ENCODE assay signal across 8 mouse cellular contexts in the genomic region with DNA sequence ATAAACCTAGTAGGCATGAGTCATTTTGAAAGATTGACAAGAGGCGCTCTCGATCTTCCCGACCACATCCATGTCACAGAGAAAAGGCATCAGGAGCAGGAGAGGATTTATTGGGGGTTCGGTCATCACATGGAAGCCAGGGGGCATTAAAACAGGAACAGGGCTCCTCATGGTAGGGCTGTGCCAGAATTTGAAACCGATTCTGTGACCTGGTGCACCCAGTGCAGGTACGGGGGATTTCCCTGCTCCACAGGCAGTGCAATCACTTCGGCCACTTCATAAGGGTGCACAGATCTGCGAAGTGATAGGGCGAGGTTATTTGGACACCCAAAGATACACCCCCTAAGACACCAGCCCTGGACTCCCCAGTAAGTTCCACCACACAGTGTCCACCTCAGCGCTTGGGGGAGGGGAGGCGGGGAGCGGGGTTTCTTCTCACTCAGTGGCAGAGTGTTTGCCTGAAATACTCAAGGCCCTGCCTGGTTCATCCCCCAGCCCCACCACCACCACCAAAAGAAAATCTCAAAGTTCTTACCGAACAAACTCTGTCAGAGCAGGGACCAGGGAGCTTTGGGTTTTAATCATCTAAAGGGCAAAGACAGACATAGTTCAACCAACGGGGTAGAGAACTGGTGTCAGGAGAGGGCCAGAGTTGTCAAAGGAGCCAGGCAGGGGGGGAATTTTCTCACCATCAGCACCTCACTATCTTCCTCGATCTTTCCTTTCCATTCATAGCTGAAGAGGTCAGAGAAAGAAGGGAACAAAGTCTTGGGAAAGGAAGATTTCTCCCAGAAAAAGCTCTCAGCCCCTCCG. TPM values are rescaled to one million over a fixed set of nuclear protein-coding genes. Genes with fewer than 3 reads are reported as not detected.
DNase-seq lines count a peak whose midpoint lies in the region; ATAC-seq and TF ChIP-seq lines count a peak whose summit lies in the region.

No protein-coding gene starts in this region.

- no peak for DNase-seq in lung, adult 2 months
- DNase-seq in lung, postnatal 36 days: no peak
- no peak for DNase-seq in urinary bladder, postnatal 4 days (ENCODE audit: low spot score in 2 of 2)
- no peak for DNase-seq in right cerebral cortex, adult 18-20 months
- DNase-seq in urinary bladder, postnatal 10 days (ENCODE audit: low spot score): no peak

- peak overlapping the region; percentile 90; the same call in 1 of the 2 replicates for H3K27ac ChIP-seq in embryonic facial prominence, embryonic 15.5 days (replicated peaks)
- H3K27ac ChIP-seq in intestine, embryonic 15.5 days: peak overlapping the region; percentile 90
- peak overlapping the region; percentile 97; the same call in 1 of the 2 replicates for H3K27ac ChIP-seq in neural tube, embryonic 13.5 days (replicated peaks)

- TF ChIP-seq POLR2A in lung, adult 2 months (IDR thresholded peaks at IDR 0.05; ENCODE audit: borderline replicate concordance, extremely low read depth, low read depth, low read length): no peak

- H3K4me2 ChIP-seq in embryonic facial prominence, embryonic 15.5 days (replicated peaks): peak overlapping the region; percentile 98
- H3K4me2 ChIP-seq in intestine, embryonic 15.5 days (replicated peaks): peak overlapping the region; percentile 95
- H3K4me2 ChIP-seq in neural tube, embryonic 13.5 days: peak overlapping the region; percentile 83

- peak overlapping the region; percentile 80 for H3K4me3 ChIP-seq in lung, adult 2 months (replicated peaks; ENCODE audit: extremely low read depth, low read depth, low read length)
- H3K4me3 ChIP-seq in embryonic facial prominence, embryonic 15.5 days (replicated peaks): peak overlapping the region; percentile 83
- H3K4me3 ChIP-seq in intestine, embryonic 15.5 days (replicated peaks): peak overlapping the region; percentile 68
- peak overlapping the region; percentile 66 for H3K4me3 ChIP-seq in neural tube, embryonic 13.5 days

- 45% methylated on average over 16 of the region's 16 CpGs for WGBS in lung, adult 2 months
- WGBS in embryonic facial prominence, embryonic 15.5 days: 56% methylated on average over 16 of the region's 16 CpGs
- 48% methylated on average over 16 of the region's 16 CpGs for WGBS in intestine, embryonic 15.5 days
- WGBS in neural tube, embryonic 13.5 days: 63% methylated on average over 16 of the region's 16 CpGs

- ATAC-seq in embryonic facial prominence, embryonic 15.5 days (ENCODE audit: insufficient number of reproducible peaks, low FRiP score, low TSS enrichment, low read depth): no peak
- no peak for ATAC-seq in intestine, embryonic 15.5 days
- ATAC-seq in neural tube, embryonic 13.5 days (ENCODE audit: low read depth): no peak

- TF ChIP-seq CTCF in lung, adult 2 months (IDR thresholded peaks at IDR 0.05; ENCODE audit: insufficient read depth, low read length): no peak

- no peaks in the 10 kb centered on the region for H3K9me3 ChIP-seq in embryonic facial prominence, embryonic 15.5 days (replicated peaks)
- no peaks in the 10 kb centered on the region for H3K9me3 ChIP-seq in intestine, embryonic 15.5 days
- H3K9me3 ChIP-seq in neural tube, embryonic 13.5 days: no peaks in the 10 kb centered on the region

- peaks cover 9% of the 10 kb centered on the region for H3K4me1 ChIP-seq in lung, adult 2 months (ENCODE audit: control insufficient read depth, insufficient read depth, low read length)
- peaks cover 60% of the 10 kb centered on the region for H3K4me1 ChIP-seq in embryonic facial prominence, embryonic 15.5 days
- peaks cover 36% of the 10 kb centered on the region for H3K4me1 ChIP-seq in intestine, embryonic 15.5 days (replicated peaks)
- H3K4me1 ChIP-seq in neural tube, embryonic 13.5 days (replicated peaks): peaks cover 65% of the 10 kb centered on the region

- H3K36me3 ChIP-seq in embryonic facial prominence, embryonic 15.5 days: peaks cover 28% of the 10 kb centered on the region
- H3K36me3 ChIP-seq in intestine, embryonic 15.5 days: peaks cover 7% of the 10 kb centered on the region; the same call in 1 of the 2 replicates
- peaks cover 31% of the 10 kb centered on the region for H3K36me3 ChIP-seq in neural tube, embryonic 13.5 days

- no peaks in the 10 kb centered on the region for H3K27me3 ChIP-seq in embryonic facial prominence, embryonic 15.5 days
- no peaks in the 10 kb centered on the region for H3K27me3 ChIP-seq in intestine, embryonic 15.5 days (replicated peaks)
- no peaks in the 10 kb centered on the region for H3K27me3 ChIP-seq in neural tube, embryonic 13.5 days

- H3K9ac ChIP-seq in embryonic facial prominence, embryonic 15.5 days: peak overlapping the region; percentile 62
- H3K9ac ChIP-seq in intestine, embryonic 15.5 days: peak overlapping the region; percentile 76
- peak overlapping the region; percentile 75 for H3K9ac ChIP-seq in neural tube, embryonic 13.5 days

RNA-seq across cellular contexts. Expression of gene Cuta, which starts 1.3 kb away (rescaled TPM):
- polyA plus RNA-seq in lung, adult 2 months (2012; rRNA removed): 129 and 145 TPM in 2 replicates
- polyA plus RNA-seq in embryonic facial prominence, embryonic 15.5 days (2015; fragmentation: Nextera tagmentation; extraction: Ambion mirVana): 172 and 180 TPM in 2 replicates
- 246 and 261 TPM in 2 replicates for polyA plus RNA-seq in intestine, embryonic 15.5 days (2015; fragmentation: Nextera tagmentation; extraction: Ambion mirVana)
- 141 and 147 TPM in 2 replicates for polyA plus RNA-seq in neural tube, embryonic 13.5 days (2015; fragmentation: Nextera tagmentation; extraction: Ambion mirVana)

RNA-seq across cellular contexts. Expression of gene Syngap1, which starts 3.0 kb away (rescaled TPM):
- polyA plus RNA-seq in lung, adult 2 months (2012; rRNA removed): 31.3 and 32.8 TPM in 2 replicates
- polyA plus RNA-seq in embryonic facial prominence, embryonic 15.5 days (2015; fragmentation: Nextera tagmentation; extraction: Ambion mirVana): 2.2 and 3.2 TPM in 2 replicates
- polyA plus RNA-seq in intestine, embryonic 15.5 days (2015; fragmentation: Nextera tagmentation; extraction: Ambion mirVana): 1.2 and 1.6 TPM in 2 replicates
- polyA plus RNA-seq in neural tube, embryonic 13.5 days (2015; fragmentation: Nextera tagmentation; extraction: Ambion mirVana): 4.1 and 4.9 TPM in 2 replicates

RNA-seq across cellular contexts. Expression of gene Phf1, which starts 5.2 kb away (rescaled TPM):
- 101 and 114 TPM in 2 replicates for polyA plus RNA-seq in lung, adult 2 months (2012; rRNA removed)
- 13.6 and 17.4 TPM in 2 replicates for polyA plus RNA-seq in embryonic facial prominence, embryonic 15.5 days (2015; fragmentation: Nextera tagmentation; extraction: Ambion mirVana)
- 6.6 and 6.9 TPM in 2 replicates for polyA plus RNA-seq in intestine, embryonic 15.5 days (2015; fragmentation: Nextera tagmentation; extraction: Ambion mirVana)
- 17.3 and 19.1 TPM in 2 replicates for polyA plus RNA-seq in neural tube, embryonic 13.5 days (2015; fragmentation: Nextera tagmentation; extraction: Ambion mirVana)

RNA-seq across cellular contexts. Expression of gene Kifc5b, which starts 21.2 kb away (rescaled TPM):
- 1.5 and 1.8 TPM in 2 replicates for polyA plus RNA-seq in lung, adult 2 months (2012; rRNA removed)
- polyA plus RNA-seq in embryonic facial prominence, embryonic 15.5 days (2015; fragmentation: Nextera tagmentation; extraction: Ambion mirVana): 6.5 and 7.4 TPM in 2 replicates
- 5.1 and 6.5 TPM in 2 replicates for polyA plus RNA-seq in intestine, embryonic 15.5 days (2015; fragmentation: Nextera tagmentation; extraction: Ambion mirVana)
- polyA plus RNA-seq in neural tube, embryonic 13.5 days (2015; fragmentation: Nextera tagmentation; extraction: Ambion mirVana): 2.5 and 3.2 TPM in 2 replicates

RNA-seq across cellular contexts. Expression of gene Zbtb9, which starts 34.9 kb away (rescaled TPM):
- 14.1 and 14.5 TPM in 2 replicates for polyA plus RNA-seq in lung, adult 2 months (2012; rRNA removed)
- 13.8 and 15.6 TPM in 2 replicates for polyA plus RNA-seq in embryonic facial prominence, embryonic 15.5 days (2015; fragmentation: Nextera tagmentation; extraction: Ambion mirVana)
- polyA plus RNA-seq in intestine, embryonic 15.5 days (2015; fragmentation: Nextera tagmentation; extraction: Ambion mirVana): 14.0 and 14.2 TPM in 2 replicates
- 17.8 and 19.8 TPM in 2 replicates for polyA plus RNA-seq in neural tube, embryonic 13.5 days (2015; fragmentation: Nextera tagmentation; extraction: Ambion mirVana)
